Mouse (Mus musculus): ENCODE data around the gene Hbs1l. TPM values are rescaled to one million over a fixed set of nuclear protein-coding genes. Genes with fewer than 3 reads are reported as not detected.

Hbs1l gene
- total and polyA plus RNA-seq, 3 experiments: 103 to 115 TPM; not detected in 1

DNA sequence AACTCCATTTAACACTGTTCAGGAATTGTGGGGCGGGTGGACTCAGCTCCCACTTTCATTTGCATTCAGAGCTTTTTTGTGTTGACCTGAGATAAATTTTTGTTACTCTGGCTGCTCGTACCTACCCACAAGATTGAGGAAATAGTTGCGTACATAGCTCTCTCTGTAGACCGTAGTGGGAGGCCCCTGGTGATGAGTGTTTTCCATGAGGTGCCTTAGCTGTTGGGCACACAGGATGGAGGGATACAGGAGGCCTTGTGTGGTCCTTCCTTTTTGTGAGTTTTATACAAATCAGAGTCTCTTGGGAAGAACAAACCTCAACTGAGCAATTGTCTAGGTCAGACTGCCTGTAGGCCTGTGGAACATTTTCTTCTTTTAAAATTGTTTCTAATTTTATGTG lies 109.0 kb downstream of the Hbs1l start:
- H3K27me3 ChIP-seq (ENCODE audit: control insufficient read depth in 1 of 2, insufficient read depth in 2 of 2, low read length in 2 of 2): peaks cover 8 to 15% of the 10 kb centered on the region in 2 experiments
- peaks cover 0 to 8% of the 10 kb centered on the region in 2 experiments; a peak in 2 of 4 replicates for H3K36me3 ChIP-seq (ENCODE audit: control insufficient read depth in 1 of 2, insufficient read depth in 2 of 2, low read length in 2 of 2)
- no peaks in the 10 kb centered on the region for H3K9me3 ChIP-seq (replicated peaks; ENCODE audit: insufficient read depth, low read length)
- H3K27ac ChIP-seq (ENCODE audit: control insufficient read depth, low read depth, low read length): no peak overlapping the region
- TF ChIP-seq GABPA (IDR thresholded peaks at IDR 0.05; ENCODE audit: low read depth, low read length) (no peak), BHLHE40 (IDR thresholded peaks at IDR 0.05; ENCODE audit: borderline replicate concordance, low read depth, low read length) (no peak), RAD21 (IDR thresholded peaks at IDR 0.05; ENCODE audit: low read depth, low read length) (no peak), POLR2AphosphoS5 (IDR thresholded peaks at IDR 0.05; ENCODE audit: borderline replicate concordance, low read depth, low read length) (no peak), ZNF384 (IDR thresholded peaks at IDR 0.05; ENCODE audit: low read depth, low read length) (no peak)
- DNase-seq (ENCODE audit: low read depth, low spot score): no peak
- H3K79me2 ChIP-seq (ENCODE audit: control insufficient read depth, insufficient read depth, low read length, poor library complexity): no peaks in the 10 kb centered on the region
- no peak overlapping the region for H3K9ac ChIP-seq (ENCODE audit: control insufficient read depth, low read depth, low read length, poor library complexity, severe bottlenecking)
- peaks cover 0 to 7% of the 10 kb centered on the region in 2 experiments; a peak in 2 of 4 replicates for H3K4me1 ChIP-seq (ENCODE audit: control insufficient read depth in 1 of 2, insufficient read depth in 2 of 2, low read length in 2 of 2)
- no peak overlapping the region for H3K4me3 ChIP-seq (ENCODE audit: control insufficient read depth in 1 of 2, insufficient read depth in 1 of 2, low read depth in 2 of 2, low read length in 2 of 2)

DNA sequence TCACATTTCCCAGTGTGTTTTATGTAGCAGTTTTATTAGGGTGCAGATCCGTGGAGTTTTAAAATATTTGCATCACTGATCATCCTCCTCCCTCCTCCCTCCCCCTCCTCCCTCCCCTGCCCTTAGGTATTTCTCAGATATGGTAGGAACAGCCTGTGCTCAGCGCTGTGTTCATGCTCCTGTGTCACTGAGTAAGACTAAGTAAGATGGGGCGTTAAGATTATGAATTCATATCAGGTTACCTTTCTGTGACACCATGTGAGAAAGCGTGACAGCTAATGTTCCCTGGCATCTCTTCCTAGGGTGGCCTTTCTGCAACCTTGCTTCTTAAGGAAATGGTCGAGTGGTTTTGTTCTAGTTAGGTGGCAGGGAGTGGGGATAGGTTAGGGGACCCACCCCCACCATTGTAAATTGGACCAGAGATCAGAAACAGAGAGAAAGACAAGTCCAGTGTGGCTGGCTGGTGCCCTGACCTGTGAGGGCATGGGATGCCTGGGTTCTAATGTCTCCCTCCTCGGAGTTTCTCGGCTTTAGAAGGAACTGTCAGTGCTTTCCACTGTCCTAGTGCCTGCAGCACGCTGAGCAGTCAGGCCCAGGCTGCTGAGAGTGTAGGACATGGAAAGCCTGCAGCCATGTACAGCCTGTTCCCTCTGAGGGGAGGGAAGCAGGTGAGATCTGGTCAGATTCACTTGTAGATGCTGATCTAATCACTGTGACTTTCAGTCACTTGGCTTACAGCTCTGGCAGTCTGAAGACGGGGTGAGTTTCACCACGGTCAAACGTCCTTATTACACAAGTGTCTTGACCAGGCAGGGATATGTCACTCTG lies 110.1 kb downstream of the Hbs1l start:
- Histone ChIP-seq H3K27me3 (ENCODE audit: control insufficient read depth in 1 of 2, insufficient read depth in 2 of 2, low read length in 2 of 2) (peaks cover 8 to 19% of the 10 kb centered on the region in 2 experiments), H3K36me3 (ENCODE audit: control insufficient read depth in 1 of 2, insufficient read depth in 2 of 2, low read length in 2 of 2) (no peaks in the 10 kb centered on the region), H3K9me3 (replicated peaks; ENCODE audit: insufficient read depth, low read length) (no peaks in the 10 kb centered on the region), H3K4me3 (ENCODE audit: control insufficient read depth in 1 of 2, insufficient read depth in 1 of 2, low read depth in 2 of 2, low read length in 2 of 2) (no peak overlapping the region), H3K27ac (ENCODE audit: control insufficient read depth, low read depth, low read length) (no peak overlapping the region), H3K4me1 (ENCODE audit: control insufficient read depth in 1 of 2, insufficient read depth in 2 of 2, low read length in 2 of 2) (no peaks in the 10 kb centered on the region), H3K9ac (ENCODE audit: control insufficient read depth, low read depth, low read length, poor library complexity, severe bottlenecking) (no peak overlapping the region), H3K79me2 (ENCODE audit: control insufficient read depth, insufficient read depth, low read length, poor library complexity) (no peaks in the 10 kb centered on the region)
- no peak for TF ChIP-seq SIN3A (IDR thresholded peaks at IDR 0.05; ENCODE audit: low read length)
- no peak for TF ChIP-seq USF1 (IDR thresholded peaks at IDR 0.05; ENCODE audit: low read depth, low read length)
- no peak for TF ChIP-seq MYB (IDR thresholded peaks at IDR 0.05; ENCODE audit: low read depth, low read length)
- no peak for TF ChIP-seq ZKSCAN1 (IDR thresholded peaks at IDR 0.05; ENCODE audit: low read depth, low read length)
- no peak for DNase-seq (ENCODE audit: low read depth, low spot score)

GRCm38 (mm10) chr10:21410711-21411110 lies 114.9 kb downstream of the Hbs1l start:
- Histone ChIP-seq H3K4me3 (ENCODE audit: control insufficient read depth in 1 of 2, insufficient read depth in 1 of 2, low read depth in 2 of 2, low read length in 2 of 2) (no peak overlapping the region), H3K9me3 (replicated peaks; ENCODE audit: insufficient read depth, low read length) (no peaks in the 10 kb centered on the region), H3K27me3 (ENCODE audit: control insufficient read depth in 1 of 2, insufficient read depth in 2 of 2, low read length in 2 of 2) (peaks cover 8 to 17% of the 10 kb centered on the region in 2 experiments), H3K27ac (ENCODE audit: control insufficient read depth, low read depth, low read length) (no peak overlapping the region), H3K36me3 (ENCODE audit: control insufficient read depth in 1 of 2, insufficient read depth in 2 of 2, low read length in 2 of 2) (no peaks in the 10 kb centered on the region), H3K79me2 (ENCODE audit: control insufficient read depth, insufficient read depth, low read length, poor library complexity) (no peaks in the 10 kb centered on the region), H3K9ac (ENCODE audit: control insufficient read depth, low read depth, low read length, poor library complexity, severe bottlenecking) (no peak overlapping the region), H3K4me1 (ENCODE audit: control insufficient read depth in 1 of 2, insufficient read depth in 2 of 2, low read length in 2 of 2) (no peaks in the 10 kb centered on the region)
- DNase-seq (ENCODE audit: low read depth, low spot score): no peak
- TF ChIP-seq NELFE (IDR thresholded peaks at IDR 0.05; ENCODE audit: low read depth, low read length): no peak
- no peak for TF ChIP-seq ELF1 (IDR thresholded peaks at IDR 0.05; ENCODE audit: low read depth, low read length)
- no peak for TF ChIP-seq CTCF (IDR thresholded peaks at IDR 0.05 in 2 of 3, conservative IDR thresholded peaks at IDR 0.05 in 1 of 3; ENCODE audit: control insufficient read depth in 1 of 3, insufficient read depth in 1 of 3, low read depth in 2 of 3, low read length in 3 of 3, poor library complexity in 1 of 3, severe bottlenecking in 1 of 3)
- no peak for TF ChIP-seq POLR2AphosphoS5 (IDR thresholded peaks at IDR 0.05; ENCODE audit: borderline replicate concordance, low read depth, low read length)
- no peak for TF ChIP-seq CHD2 (IDR thresholded peaks at IDR 0.05; ENCODE audit: low read length)
- TF ChIP-seq MYC (IDR thresholded peaks at IDR 0.05; ENCODE audit: low read depth, low read length): no peak
- TF ChIP-seq SMC3 (IDR thresholded peaks at IDR 0.05; ENCODE audit: low read depth, low read length): no peak
- no peak for TF ChIP-seq MAX (IDR thresholded peaks at IDR 0.05; ENCODE audit: low read length)
- TF ChIP-seq TAL1 (IDR thresholded peaks at IDR 0.05; ENCODE audit: low read length): no peak
- TF ChIP-seq ETS1 (IDR thresholded peaks at IDR 0.05; ENCODE audit: low read depth, low read length): no peak
- no peak for TF ChIP-seq POLR2AphosphoS2 (IDR thresholded peaks at IDR 0.05; ENCODE audit: low read length)
- TF ChIP-seq USF1 (IDR thresholded peaks at IDR 0.05; ENCODE audit: low read depth, low read length): no peak
- TF ChIP-seq JUND (IDR thresholded peaks at IDR 0.05; ENCODE audit: low read depth, low read length): no peak
- TF ChIP-seq UBTF (IDR thresholded peaks at IDR 0.05; ENCODE audit: borderline replicate concordance, insufficient read depth, low read depth, low read length): no peak
- TF ChIP-seq EP300 (IDR thresholded peaks at IDR 0.05; ENCODE audit: low read depth in 1 of 2, low read length in 2 of 2): no peak
- TF ChIP-seq ZMIZ1 (IDR thresholded peaks at IDR 0.05; ENCODE audit: low read depth, low read length): no peak
- no peak for TF ChIP-seq MAFK (IDR thresholded peaks at IDR 0.05; ENCODE audit: borderline replicate concordance, low read depth, low read length)
- no peak for TF ChIP-seq MXI1 (IDR thresholded peaks at IDR 0.05; ENCODE audit: low read depth, low read length)

All from MEL (cell line).